Mouse (Mus musculus) fat pad, adult 2 months (tissue): ENCODE data around the gene Naip2.

Experiments used
- DNase-seq: peaks from one replicate; pipeline ENCODE4 v3.0.0-alpha.2; 2011; ENCODE audit warnings: low read depth, low spot score; ENCODE audit errors: extremely low read depth

The Naip2 gene

GRCm38 (mm10) chr13:100112218-100112972 lies 89.5 kb downstream of the Naip2 start:
- no peak for DNase-seq

GRCm38 (mm10) chr13:100107652-100108472 lies 94.0 kb downstream of the Naip2 start, which contains the start of gene Serf1:
TSS of gene Serf1 (plus strand) at chr13:100108012.
- no peak for DNase-seq

- peak; percentile 13 for DNase-seq
These were observed 98.1 kb downstream of the Naip2 start, which contains the start of gene Bdp1 for GRCm38 (mm10) chr13:100103748-100104254. TSS of gene Bdp1 (minus strand) at chr13:100104070.

DNA sequence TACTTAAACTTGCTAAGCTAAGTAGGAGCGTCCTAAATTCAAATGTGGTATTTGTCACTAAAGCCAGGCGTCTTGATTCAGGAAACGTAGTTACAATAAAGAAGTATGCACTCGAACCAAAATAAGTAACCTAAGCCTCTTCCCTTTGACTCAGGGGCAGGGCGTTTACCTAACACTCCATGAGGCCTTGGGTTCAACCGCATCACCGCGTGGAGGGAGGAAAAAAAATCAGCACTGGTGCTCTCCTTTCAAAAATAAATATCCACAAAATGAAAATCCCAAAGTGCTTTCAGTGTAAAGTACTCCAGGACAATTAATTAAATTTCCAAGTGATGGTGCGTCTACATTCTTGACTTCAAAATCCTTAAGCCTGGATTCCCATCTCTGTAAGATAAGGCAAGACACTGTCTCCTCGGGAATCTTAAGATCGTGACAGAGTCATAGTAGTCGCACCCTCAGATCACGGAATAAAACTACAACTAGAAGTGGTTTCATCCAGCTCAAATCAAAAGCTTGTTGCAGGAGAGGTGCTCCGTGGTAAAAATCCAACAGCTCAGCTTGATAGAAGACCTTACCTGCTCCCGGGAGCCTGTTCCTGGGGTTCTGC lies 98.7 kb downstream of the Naip2 start:
- DNase-seq, result no peak

DNA sequence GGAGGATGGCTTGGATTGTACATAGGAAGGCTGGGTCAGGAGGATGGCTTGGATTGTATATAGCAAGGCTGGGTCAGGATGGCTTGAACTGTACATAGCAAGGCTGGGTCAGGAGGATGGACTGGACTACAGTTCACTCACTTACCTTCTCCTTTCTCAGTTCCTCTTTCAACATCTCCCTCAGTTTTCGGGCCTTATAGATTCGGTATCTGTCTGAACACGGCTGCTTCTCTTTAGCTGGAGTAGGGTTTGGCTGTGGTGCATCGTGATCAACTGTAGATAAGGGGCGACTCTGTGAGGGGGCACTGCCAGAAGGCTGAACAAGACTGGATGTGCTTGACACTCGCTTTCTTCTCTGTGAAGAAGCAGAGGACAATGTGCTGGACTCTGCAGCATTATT lies 103.1 kb downstream of the Naip2 start:
- no peak for DNase-seq
